Mouse (Mus musculus) layer of hippocampus, postnatal 36 days (tissue): ENCODE results near the gene Gbf1. TPM values are rescaled to one million over a fixed set of nuclear protein-coding genes. Genes with fewer than 3 reads are reported as not detected.

ENCODE experiments used
- DNase-seq, 2 experiments: peaks; one replicate each; pipeline ENCODE4 v3.0.0; 2022
- total RNA-seq, 2 experiments: library from RNA; stranded (reverse); gene quantifications; 2 replicates each; pipeline ENCODE4 v1.2.3; 2021

The Gbf1 gene
- total RNA-seq, 2 experiments from 2014 or later: 95.3 to 96.3 TPM

GRCm38 (mm10) chr19:46303251-46304215, 151.2 kb downstream of the Gbf1 start:
- no peak for DNase-seq

GRCm38 (mm10) chr19:46304216-46304841, 152.0 kb downstream of the Gbf1 start, which contains the start of gene Nfkb2:
Nfkb2 (plus strand) TSS chr19:46304320.
- peak; percentile 77 to 83 for DNase-seq

GRCm38 (mm10) chr19:46304908-46305333, 152.6 kb downstream of the Gbf1 start:
- DNase-seq: no peak

- peak; percentile 68 to 73 for DNase-seq
Measured at GRCm38 (mm10) chr19:46305432-46306267, 153.3 kb downstream of the Gbf1 start.

GRCm38 (mm10) chr19:46306268-46306610, 153.9 kb downstream of the Gbf1 start:
- no peak for DNase-seq

- DNase-seq: no peak
Measured at GRCm38 (mm10) chr19:46306751-46307289, 154.5 kb downstream of the Gbf1 start.

GRCm38 (mm10) chr19:46307781-46308180, 155.5 kb downstream of the Gbf1 start:
- no peak for DNase-seq

- DNase-seq: peak in 1 of 2 experiments; percentile 13
Measured at GRCm38 (mm10) chr19:46308303-46308702, 156.0 kb downstream of the Gbf1 start.

GRCm38 (mm10) chr19:46308706-46309435, 156.6 kb downstream of the Gbf1 start:
- peak; percentile 85 to 87 for DNase-seq

GRCm38 (mm10) chr19:46309651-46310305, 157.5 kb downstream of the Gbf1 start:
- DNase-seq: peak in 1 of 2 experiments; percentile 15

GRCm38 (mm10) chr19:46310312-46310865, 158.1 kb downstream of the Gbf1 start:
- DNase-seq: no peak

GRCm38 (mm10) chr19:46311341-46311740, 159.0 kb downstream of the Gbf1 start:
- no peak for DNase-seq

- no peak for DNase-seq
Measured at GRCm38 (mm10) chr19:46312566-46312965, 160.3 kb downstream of the Gbf1 start.

- no peak for DNase-seq
Measured at GRCm38 (mm10) chr19:46313116-46313515, 160.8 kb downstream of the Gbf1 start.

- DNase-seq: no peak
Measured at GRCm38 (mm10) chr19:46313591-46313990, 161.3 kb downstream of the Gbf1 start.

- no peak for DNase-seq
Measured at GRCm38 (mm10) chr19:46314151-46314601, 161.9 kb downstream of the Gbf1 start.

GRCm38 (mm10) chr19:46314872-46315742, 162.8 kb downstream of the Gbf1 start:
- DNase-seq: no peak

- DNase-seq: peak; percentile 7 to 9
Measured at GRCm38 (mm10) chr19:46315752-46316610, 163.7 kb downstream of the Gbf1 start.
